Mouse (Mus musculus): ENCODE measurements at regions not wholly inside any gene's neighbourhood (a gene's known extent, or its start where the extent isn't known, plus 50 kb on each side); places are given as distances from the start of the nearest gene placed in this dataset.

DNA sequence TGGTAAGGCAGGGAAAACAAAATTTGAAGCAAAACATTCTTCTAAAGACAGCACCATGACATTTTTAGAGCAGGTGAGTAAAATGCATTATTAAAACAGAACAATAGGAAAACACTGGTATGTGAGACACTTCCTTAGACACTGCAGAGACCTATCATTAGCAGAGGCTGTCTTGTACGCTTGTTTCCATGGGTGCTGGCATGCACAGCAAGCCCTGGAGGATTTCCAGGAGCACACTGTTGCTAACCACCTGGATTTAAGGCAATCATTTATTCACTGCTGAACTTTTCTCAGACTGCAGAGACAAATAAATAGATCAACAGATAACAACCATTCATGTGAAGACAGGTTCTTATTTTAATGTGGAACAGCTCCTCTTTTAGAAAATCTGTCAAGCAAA, 127.7 kb downstream of the Pros1 start:
- DNase-seq (ENCODE audit: low spot score) = no peak

DNA sequence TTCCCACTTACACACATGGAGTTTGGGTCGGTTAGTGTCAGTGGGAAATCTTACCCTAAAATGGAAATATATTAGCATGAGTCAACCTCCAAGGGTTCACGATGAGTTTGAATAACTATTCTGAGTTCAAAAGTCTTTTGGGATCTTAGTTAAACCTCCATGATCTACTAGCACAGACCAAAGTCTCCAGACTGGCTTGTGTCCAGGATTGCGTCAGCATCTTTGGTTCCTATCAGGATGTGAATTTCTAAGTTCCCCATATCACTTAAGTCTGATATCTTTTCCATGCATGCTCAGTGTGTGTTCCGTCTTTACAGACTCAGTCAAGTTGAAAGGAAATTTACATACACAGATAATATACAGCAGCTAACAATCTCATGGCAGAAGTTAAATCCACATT, 128.5 kb downstream of the Pros1 start:
- DNase-seq (ENCODE audit: low spot score) = no peak

DNA sequence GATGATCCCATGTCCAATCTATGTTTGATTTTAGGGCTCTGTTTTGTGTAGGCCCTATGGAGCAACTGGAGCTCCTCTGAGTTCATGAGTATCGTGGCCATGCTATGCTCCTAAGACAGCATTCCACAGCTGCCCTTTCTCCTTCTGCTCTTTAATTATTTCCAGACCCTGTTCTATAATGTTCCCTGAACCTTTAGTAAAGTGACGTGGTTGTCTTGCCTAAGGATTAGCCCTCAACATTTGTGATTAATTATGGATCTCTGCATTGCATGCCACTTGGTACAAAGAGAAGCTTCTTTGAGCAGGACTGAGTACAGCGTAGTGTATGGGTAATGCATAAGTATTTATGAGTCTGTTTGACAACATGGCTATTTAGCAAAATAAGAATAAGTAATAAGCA, 141.4 kb downstream of the Pros1 start:
- DNase-seq (ENCODE audit: low spot score) = no peak

DNA sequence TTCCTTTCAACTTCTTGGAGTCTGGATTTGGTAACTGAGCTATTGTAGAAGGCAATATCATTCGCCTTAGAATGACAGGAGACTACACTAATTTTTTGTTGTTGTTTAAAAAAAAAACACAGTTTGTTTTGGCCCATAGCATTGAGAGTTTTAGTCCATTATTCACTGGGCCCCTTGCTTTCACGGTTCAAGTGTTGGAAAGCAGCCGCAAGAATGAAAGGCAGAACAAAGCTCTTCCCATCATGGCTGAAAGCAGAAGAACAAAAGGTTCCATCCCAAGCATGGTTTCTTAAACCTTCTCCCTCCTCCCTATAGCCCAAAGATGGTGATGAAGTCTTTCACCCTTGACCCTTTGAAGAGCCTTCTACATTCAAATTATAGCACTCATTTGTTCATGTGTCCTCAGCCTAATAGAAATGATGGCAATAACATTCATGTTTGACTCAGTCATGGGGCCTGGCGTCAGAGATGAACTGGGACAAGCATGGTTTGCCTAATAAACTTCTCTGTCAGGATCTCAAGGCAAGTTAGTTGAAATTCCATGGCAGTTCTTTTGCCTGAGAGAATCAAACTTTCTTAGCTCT, 157.1 kb downstream of the Pros1 start:
- no peak for DNase-seq (ENCODE audit: low spot score)

DNA sequence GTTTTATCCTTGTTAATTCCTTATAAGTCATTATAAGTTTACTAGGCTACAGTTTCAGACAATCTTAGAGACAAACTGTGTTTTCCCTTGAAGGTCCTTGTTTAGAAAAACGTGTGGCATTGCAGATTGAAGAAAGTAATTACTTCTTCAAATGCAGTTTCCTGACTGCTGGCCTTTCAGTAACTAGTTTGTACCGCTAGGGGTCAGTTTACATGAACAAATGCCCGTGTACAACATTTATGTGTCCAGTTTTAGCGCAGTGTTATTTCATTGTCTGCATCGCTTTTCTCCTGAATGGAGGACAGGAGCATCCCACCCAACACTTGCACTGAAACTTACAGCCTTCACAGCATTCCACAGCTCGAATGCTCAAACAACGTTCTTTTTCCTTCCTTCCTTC, 160.3 kb downstream of the Pros1 start:
- no peak for DNase-seq (ENCODE audit: low spot score)

DNA sequence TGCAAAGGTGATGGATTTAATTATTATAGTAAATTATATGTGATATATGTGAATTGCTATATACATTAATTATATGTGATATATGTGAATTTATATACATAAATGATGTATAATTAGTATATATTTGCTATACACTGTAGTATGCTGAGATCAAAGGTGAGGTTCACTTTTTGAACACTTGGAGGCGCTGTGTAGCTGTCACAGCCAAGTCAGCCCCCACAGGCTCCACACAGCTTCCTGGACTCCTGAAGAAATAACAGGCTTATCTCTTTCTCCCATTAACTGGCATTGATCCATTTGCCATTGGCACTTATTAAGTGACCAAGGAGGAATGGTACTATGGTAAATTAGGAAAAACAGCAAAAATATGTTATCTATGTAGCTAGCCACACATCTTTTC, 162.0 kb downstream of the Pros1 start:
- DNase-seq (ENCODE audit: low spot score) = no peak

DNA sequence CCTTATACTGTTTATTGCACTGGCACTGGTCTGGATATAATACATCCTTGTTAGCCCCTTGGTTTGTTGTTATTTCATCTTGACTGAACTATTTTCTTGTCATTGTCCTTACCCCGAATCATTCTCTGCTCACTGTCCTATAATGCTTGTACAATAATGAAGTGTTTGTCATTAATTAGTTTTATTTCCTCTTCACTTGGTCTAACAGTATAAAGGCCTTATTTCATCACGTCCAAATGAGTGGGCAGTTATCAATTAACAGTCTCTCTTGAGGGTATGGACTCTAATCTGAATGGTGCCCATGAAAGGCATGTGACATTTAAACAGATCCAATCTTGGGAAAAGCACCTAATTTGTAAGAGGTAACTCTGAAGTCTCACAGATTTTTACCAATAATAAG, 162.6 kb downstream of the Pros1 start:
- no peak for DNase-seq (ENCODE audit: low spot score)

DNA sequence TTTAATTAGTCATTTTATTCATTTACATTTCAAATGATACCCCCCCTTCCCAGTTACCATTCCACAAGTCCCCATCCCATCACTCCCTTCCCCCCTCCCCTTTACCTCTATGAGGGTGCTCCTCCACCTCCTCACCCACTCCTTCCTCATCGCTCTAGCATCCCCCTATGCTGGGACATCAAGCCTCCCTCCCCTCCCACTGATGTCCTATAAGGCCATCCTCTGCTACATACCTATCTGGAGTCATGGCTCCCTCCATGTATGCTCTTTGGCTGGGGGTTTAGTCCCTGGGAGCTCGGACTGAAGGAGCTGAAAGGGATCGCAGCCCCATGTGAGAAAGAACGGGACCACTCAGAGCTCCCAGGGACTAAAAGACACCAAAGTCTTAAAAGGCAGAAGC, 176.3 kb downstream of the Pros1 start:
- DNase-seq (ENCODE audit: low spot score) = no peak

DNA sequence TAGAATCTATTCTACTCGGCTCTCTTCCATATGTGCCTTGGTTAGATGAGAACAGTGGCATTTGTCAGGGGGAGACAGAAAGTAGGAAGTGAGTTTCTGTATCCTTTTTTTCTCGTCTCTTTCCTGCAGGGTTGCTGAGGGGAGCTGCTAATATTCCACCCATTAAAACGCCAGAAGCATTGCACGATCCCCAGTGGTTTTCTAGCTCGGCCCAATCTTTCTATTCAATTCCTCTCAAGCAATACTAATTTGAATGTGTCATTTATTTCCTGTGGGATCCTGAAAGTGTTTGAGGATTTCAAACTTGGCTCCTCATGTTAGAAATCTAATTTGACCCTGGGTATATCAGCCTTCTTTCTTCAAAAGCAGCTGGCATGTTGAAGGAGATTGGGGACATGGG, 176.9 kb downstream of the Pros1 start:
- no peak for DNase-seq (ENCODE audit: low spot score)

DNA sequence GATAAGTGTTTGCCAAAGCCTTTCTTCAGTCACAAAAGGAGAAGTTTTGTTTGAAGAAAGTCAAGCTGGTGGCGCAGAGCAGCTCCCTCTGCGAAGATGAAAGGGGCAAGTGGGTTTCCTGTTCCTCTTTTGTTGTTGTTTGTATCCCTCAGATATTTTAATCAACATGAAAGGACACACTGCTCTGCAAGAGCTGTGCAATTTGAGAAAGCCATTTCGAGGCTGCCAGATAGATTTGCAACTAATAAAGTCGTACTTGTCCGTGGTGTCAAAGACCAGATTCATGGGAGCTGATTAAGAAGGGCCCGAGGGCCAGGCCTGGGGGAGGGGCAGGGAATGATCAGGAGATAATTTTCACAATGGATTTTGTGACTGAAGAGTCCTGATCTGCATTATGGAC, 177.7 kb downstream of the Pros1 start:
- no peak for DNase-seq (ENCODE audit: low spot score)

DNA sequence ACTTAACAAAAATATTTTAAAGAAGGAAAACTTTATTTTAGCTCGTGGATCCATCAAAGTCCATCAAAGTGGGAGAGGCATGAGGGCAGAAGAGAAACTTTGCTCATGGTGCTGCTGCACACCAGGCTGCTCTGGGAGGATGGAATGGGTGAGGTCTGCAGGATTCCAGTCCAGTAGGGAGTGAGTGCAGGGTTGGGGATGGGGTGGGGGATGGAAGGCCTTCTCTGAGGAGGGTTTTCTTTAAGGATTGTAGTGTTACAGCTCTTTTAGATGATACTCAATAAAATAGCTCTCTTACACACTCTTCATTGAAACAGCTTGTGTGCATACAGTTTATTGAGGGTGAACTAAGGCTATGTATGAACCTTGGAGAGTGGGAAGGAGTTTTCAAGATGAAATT, 195.0 kb downstream of the Pros1 start:
- no peak for DNase-seq (ENCODE audit: low spot score)

DNA sequence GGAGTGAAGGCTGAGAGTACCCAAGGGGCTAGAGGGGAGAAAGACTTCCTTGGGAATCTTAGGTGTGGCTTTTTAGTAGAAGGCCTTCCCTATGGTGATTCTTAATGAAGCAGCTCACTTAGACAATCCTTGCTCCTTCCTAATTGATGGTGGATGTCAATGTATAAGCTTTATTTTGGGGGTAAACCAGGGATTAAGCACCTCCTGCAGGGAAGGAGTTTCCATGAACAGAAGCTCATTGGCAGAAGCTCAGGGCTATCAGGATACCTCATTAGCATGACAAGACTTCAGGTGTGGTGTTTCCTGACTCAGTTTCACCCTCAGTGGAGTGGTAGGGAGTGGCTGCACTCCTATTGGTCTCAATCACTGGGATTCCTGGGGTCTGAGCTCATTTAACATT, 208.8 kb downstream of the Pros1 start:
- DNase-seq (ENCODE audit: low spot score) = no peak

DNA sequence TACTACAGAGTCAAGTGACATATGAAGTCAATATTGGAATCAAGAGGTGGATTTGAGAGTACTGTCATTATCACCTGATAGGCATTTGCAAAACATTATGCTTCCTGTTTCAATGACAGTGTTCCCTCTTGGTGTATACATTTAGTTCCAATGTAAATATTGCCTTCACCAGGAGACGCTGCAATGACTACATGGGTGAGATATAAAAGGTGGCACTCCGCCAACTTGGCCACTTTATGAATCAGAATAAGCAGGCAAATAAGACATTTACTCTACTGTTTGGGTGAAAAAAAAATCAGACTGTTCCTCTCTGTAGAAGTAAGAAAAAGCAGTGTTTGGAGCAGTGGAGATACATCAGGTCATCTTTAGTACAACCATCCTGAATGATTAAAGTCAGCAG, 215.9 kb downstream of the Pros1 start:
- DNase-seq (ENCODE audit: low spot score) = no peak

DNA sequence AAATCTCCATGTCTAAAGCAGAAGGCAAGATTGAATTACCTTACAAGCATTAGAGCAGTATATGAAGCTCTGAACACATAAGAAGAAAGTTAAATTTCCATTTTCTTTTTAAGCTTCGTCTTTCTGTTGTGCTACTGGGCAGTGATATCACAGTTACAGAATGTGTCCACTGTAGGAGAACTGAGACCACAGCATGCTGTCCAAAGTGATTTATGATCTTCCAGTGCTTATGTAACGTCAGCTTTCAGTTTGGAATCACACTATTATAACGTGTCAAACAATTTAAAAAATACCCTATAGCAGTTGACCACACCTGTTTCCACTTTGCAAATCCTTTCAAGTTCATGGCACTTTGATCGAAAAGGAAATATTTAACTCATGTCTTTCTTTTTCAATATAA, 221.7 kb downstream of the Pros1 start:
- no peak for DNase-seq (ENCODE audit: low spot score)

DNA sequence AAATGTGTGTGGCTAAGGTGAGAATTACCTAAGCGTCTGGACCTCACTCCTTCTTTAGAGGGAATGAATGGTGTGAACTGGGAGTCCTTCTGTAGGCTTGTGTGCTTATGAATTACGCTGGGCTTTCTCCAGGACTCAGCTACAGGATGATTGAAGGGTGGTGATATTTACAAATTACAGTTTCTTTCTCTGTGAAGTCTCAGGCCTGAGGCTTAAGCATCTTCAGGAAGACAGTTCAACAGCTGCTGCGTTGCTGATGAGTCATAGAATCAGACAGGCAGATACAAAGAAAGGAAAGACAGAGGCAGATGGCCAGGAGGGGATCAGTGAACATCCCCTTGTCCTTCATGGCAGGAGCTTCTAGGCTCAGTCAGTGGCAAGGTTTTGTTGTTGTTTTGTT, 227.3 kb downstream of the Pros1 start:
- no peak for DNase-seq (ENCODE audit: low spot score)

DNA sequence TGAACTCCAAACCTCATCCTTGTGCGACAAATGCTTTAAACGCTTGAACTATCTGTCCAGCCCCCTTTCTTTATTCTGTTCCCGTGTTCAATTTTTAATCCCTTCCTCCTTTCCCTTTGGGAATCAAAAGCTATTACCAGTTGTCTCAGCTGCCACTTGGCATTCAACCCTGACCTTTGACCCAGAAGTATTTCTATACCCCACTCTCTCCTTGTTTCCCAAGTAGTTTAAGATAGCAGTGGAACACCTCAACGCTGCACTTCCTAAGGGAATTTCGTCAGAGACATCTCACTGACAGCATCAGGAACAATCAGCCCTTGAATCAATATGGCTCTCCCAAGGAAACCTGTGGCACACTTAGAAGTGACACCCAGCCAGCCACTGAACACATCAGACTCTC, 229.1 kb downstream of the Pros1 start:
- DNase-seq (ENCODE audit: low spot score) = no peak

DNA sequence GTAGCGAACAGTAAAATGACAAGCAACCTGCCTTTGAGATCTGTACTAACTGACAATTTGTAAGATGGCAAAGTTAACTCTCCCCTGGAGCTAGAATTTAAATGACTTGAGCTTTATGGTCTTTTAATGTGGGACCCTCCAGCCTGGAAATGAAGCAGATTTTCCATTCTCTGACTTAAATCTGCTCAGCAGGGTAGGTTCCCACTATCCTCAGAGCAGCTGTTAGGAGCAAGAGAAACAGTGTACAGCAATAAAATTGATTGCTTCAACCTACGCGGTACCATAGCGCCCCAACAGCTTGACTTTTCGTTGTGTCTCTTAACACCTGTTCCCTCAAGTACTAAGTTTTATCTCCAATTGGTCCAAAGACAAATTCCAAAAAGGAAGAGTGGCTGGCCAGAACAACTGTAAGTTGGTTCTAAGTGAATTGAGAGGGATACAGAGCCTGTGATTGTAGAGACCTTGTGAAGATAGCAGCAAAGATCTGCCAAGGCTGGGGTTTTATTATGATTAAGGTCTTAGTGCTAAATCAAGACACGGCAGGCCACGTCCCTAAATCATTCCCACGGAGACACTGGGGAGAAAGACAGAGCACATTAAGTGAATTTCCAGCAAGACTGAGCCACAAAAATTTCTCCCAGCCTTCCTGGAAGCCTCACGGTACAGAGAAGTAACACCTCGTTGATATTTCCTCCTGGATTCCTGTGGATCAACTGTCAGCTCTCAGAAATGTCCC, 230.1 kb downstream of the Pros1 start:
- no peak for DNase-seq (ENCODE audit: low spot score)

DNA sequence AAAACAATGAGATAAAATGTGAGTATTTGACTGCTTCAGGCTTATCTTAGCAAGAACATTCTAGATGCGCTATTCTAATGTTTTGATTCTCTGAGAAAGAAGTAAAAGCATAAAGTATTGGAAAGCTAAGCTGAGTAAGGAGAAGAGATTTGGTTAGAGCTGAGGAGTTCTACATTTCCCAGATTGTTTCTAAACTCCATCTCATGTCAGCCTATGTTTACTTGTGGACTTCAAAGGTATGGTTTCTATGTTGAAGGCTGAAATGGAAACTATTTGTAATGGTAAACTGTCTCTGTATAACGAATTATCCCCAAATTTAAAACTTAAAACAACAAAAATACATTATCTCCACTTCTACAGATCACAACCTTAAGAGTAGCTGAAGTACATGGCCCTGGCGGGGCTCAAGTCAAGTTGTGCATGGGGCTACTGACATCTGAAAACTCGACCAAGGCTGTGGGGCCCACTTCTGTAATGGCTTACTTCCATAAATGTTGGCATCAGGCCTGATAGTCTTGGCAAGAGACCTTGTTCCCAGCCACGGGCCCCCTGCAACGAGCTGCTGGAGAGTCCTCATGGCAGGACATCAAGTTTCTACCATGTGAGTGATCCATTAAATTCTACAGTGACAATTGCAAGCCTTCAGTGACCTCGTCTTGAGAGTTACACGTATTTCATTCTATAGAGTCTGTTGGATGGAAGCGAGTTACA, 232.1 kb downstream of the Pros1 start:
- DNase-seq (ENCODE audit: low spot score) = no peak

DNA sequence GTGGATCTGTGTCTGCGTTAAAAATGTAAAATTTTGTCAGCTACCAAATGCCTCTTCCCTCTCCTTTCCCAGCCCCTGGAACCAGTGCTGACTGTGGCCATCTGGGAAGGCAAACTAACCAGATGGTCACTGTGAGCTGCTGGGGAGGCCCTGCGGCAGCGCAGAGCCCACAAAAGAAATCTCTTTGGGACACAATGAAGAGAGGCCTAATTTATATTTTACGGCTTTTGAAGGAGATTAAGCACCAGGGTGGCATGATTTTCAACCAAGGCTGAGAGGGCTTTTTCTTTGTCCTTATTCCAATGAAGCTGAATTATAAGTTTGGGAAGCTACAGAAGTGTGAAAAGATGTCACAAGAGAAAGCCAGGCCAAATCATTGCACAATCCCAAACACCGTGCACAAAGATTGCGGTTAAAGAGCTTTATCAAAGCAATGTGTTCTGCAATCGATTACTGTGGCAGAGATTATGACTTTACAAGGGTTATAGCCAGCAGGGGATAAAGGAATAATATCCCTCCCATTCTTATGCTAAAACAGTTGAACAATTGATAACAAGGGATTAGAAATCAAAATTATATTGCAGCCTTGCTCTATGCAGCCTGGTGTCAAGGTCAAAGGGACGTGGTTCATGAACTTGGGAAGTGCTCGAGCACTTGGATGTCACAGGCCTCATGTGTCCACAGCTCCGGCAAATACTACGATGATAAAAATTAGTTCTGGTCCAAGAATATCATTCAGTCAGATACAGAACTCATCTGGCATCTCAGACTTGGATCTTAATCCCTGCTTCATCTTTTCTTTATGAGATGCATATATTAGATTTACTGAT, 237.6 kb downstream of the Pros1 start:
- DNase-seq (ENCODE audit: low spot score) = peak; percentile 59

DNA sequence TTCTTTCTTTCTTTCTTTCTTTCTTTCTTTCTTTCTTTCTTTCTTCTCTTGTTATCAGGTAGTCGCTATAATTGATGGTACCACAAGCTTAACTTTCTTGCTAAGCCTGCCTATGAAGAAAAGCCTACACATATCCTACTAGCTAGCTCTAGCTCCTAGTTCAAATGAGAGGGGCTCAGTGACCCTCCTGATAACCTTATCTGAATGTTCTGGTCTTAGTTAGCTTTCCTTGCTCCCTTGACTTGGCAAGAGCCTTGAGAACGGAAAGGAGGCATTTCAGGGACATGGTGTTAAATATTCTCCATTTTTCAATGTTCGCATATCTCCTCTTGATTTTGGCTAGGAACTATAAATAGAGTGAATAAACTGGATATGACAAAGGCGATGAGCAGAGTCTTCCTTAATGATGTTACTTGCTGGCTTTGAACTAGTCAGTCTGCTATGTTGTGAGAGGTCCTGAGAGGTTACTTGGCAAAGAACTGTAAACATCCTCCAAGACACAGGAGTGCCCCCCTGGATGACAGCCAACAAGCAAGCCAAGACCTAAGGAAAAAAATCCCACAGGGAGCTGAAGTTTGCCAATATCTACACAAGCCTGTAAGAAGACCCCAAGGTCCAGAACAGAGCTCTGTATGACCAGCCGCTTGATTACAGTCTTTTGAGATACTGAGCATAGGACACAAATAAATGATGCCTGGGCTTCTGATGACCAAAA, 240.2 kb downstream of the Pros1 start:
- no peak for DNase-seq (ENCODE audit: low spot score)

DNA sequence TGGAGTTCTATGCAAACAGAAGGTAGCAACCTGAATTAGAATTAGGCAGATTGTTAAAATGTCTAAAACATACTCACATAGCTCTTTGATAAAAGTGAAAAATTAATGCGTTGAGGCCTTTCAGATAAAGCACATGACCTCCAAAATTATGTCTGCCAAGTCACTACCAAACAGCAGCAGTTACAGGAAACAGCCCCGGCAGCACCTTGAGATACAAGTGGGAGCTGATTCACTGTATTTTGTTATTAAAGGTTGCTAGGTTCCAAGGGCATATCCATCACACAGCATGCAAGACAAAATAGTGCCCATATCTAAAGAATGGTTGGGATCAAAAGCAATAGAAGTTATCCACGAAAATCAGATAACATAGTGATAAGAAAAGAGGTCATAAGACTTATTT, 248.3 kb downstream of the Pros1 start:
- DNase-seq (ENCODE audit: low spot score) = no peak

DNA sequence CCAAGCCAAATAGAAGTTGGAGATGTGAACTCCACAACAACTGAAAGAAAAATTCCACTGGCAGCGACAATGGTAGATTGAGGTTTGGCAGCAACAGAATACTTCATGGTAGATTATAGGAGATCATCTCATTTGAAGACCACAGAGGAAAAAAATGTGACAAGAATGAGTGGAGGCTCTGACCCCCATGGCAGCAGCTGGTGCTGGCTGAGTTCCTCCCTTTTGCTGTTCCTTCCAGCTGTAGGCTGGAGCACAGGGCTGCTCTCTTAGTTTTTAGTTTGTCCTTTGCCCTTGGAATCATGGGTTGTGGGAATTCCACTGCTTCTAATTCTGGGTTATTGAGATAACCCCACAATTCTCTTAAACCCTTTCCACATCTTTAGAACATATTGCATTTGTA, 248.8 kb downstream of the Pros1 start:
- DNase-seq (ENCODE audit: low spot score) = no peak
